Mouse (Mus musculus) large intestine, adult 2 months (tissue): ENCODE results near the gene Drosha. TPM values are rescaled to one million over a fixed set of nuclear protein-coding genes. Genes with fewer than 3 reads are reported as not detected.

Experiments
- DNase-seq: peaks from one replicate; pipeline ENCODE4 v3.0.0-alpha.2; 2012; ENCODE audit warnings: low read depth, low spot score
- WGBS: fragments of 180-500 bp; shearing (Covaris S2); methylation state at CpG from one replicate; pipeline ENCODE4 v1.1.7; 2018; 5-methylcytosine and 5-hydroxymethylcytosine counted together
- polyA plus RNA-seq: library from polyadenylated mRNA; depleted of rRNA; stranded (reverse); fragments of >200 nt; gene quantifications from 2 replicates; pipeline ENCODE4 v1.2.3, GENCODE M21; 2012

The Drosha gene
- polyA plus RNA-seq, 1 experiment = 9.9 TPM

DNA sequence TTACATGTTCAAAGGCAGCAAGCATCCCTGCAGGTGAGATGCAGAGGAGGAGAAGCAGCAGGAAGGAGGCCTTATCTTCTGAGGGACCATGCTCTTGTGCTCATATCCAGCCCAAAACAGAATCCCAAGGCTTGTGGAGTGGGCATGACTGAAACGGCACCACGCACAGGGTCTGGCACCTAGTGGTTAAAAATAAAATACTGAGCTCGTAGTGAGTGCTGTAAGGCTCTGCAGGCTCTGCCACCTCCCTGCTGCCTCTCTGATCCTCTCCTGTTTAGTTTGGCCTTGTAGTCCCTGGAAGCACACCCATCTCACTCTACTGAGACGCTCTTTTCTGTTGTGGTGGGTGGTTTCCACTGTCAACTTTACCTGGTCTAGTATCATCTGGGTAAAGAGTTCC is 52.3 kb downstream of the Drosha start:
- no peak for DNase-seq
- WGBS = 94% methylated on average over 4 of the region's 4 CpGs

GRCm38 (mm10) chr15:12877934-12878333 is 53.3 kb downstream of the Drosha start:
- no peak for DNase-seq
- 86% methylated on average over 12 of the region's 12 CpGs for WGBS

- 90% methylated on average over 9 of the region's 9 CpGs for WGBS
- DNase-seq = no peak
Measured at GRCm38 (mm10) chr15:12878581-12878980, 54.0 kb downstream of the Drosha start.

GRCm38 (mm10) chr15:12879937-12880336 is 55.3 kb downstream of the Drosha start:
- 86% methylated on average over 8 of the region's 8 CpGs for WGBS
- no peak for DNase-seq

- DNase-seq = no peak
- WGBS = 90% methylated on average over 15 of the region's 15 CpGs
Measured at GRCm38 (mm10) chr15:12884855-12885254, 60.2 kb downstream of the Drosha start.

DNA sequence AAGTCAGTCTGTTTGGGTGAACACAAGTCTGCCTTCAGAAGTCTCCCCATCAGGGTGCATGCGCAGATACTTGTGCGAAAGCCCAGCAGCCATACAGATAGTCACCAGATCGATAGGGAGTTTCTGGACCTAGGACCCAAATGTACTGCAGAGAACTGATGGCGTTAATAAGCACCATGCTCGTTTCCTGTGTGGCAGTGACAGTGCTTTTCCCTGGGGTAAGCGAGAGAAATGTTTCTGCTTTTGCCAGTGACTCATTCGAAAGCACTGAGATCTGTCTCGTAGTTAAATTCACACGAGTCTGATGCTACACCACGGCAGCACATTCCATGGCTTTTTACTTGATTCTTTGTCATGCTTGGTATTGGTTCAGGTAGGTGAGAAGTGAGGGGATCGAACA is 60.7 kb downstream of the Drosha start:
- 93% methylated on average over 11 of the region's 11 CpGs for WGBS
- DNase-seq = no peak

- DNase-seq = no peak
- 95% methylated on average over 8 of the region's 8 CpGs for WGBS
Measured at GRCm38 (mm10) chr15:12887206-12887605, 62.6 kb downstream of the Drosha start.

GRCm38 (mm10) chr15:12888312-12888711 is 63.7 kb downstream of the Drosha start:
- DNase-seq = no peak
- WGBS = 93% methylated on average over 4 of the region's 4 CpGs

DNA sequence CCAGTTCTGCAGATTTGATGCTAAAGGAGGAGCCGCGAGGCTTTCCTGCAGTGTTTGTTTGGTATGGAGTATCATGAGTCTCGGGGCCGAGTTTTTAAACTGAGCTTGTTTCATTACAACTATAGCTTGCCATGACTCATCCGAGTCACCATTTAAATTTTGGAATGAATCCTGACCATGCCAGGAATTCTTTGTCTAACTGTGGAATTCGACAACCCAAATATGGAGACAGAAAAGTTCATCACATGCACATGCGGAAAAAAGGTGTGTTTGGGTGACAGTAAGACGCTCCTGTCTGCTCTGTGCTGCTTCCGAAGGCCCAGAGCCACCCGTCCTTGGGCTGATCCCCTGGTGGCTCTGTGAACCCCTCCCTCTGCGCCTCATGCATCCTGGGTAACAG is 65.3 kb downstream of the Drosha start:
- no peak for DNase-seq
- 84% methylated on average over 11 of the region's 11 CpGs for WGBS

GRCm38 (mm10) chr15:12895426-12895825 is 70.8 kb downstream of the Drosha start:
- WGBS = 95% methylated on average over 13 of the region's 13 CpGs
- no peak for DNase-seq

- WGBS = 95% methylated on average over 18 of the region's 18 CpGs
- DNase-seq = no peak
Measured at GRCm38 (mm10) chr15:12896022-12897009, 71.7 kb downstream of the Drosha start.

DNA sequence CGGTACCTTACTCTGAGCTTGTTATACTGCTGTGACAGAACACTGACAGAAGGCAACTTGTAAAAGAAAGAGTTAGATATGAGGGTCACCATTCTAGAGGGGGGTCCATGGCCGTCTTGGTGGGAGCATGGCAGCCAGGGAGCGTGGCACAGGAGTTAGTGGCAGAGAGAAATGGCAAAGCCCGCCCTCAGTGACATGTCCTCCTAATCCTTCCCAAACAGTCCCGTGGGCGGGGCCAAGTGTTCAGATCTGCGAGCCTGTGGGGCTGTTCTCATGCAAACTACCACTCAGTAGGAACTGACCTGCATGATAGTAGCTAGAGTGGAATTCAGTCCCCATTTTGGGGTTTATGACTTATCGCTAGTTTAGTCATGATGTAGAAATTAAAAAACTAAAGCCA is 73.2 kb downstream of the Drosha start:
- 96% methylated on average over 8 of the region's 8 CpGs for WGBS
- DNase-seq = no peak

- DNase-seq = no peak
- WGBS = 94% methylated on average over 18 of the region's 18 CpGs
Measured at GRCm38 (mm10) chr15:12900428-12901196, 76.0 kb downstream of the Drosha start.

DNA sequence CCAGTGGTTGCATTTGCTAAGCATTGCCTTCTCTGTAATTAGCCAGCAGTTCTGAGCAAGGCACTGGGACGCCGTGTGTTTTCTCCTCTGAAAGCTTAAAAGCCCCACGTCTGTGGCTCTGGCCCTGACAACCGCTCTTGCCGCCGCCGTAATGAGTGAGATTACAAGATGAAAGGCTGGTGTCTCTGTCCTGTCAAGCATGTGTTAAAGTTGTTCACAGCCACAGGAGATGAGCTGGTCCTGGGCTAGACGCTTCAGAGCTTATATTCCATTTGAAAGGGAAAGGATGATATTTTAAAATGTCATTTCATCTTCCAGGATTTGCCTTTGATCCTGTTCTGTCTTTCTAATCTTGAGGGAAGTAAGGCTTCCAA is 76.6 kb downstream of the Drosha start:
- 86% methylated on average over 8 of the region's 8 CpGs for WGBS
- DNase-seq = no peak

GRCm38 (mm10) chr15:12904442-12904841 is 79.8 kb downstream of the Drosha start:
- no peak for DNase-seq
- WGBS = 84% methylated on average over 6 of the region's 6 CpGs

DNA sequence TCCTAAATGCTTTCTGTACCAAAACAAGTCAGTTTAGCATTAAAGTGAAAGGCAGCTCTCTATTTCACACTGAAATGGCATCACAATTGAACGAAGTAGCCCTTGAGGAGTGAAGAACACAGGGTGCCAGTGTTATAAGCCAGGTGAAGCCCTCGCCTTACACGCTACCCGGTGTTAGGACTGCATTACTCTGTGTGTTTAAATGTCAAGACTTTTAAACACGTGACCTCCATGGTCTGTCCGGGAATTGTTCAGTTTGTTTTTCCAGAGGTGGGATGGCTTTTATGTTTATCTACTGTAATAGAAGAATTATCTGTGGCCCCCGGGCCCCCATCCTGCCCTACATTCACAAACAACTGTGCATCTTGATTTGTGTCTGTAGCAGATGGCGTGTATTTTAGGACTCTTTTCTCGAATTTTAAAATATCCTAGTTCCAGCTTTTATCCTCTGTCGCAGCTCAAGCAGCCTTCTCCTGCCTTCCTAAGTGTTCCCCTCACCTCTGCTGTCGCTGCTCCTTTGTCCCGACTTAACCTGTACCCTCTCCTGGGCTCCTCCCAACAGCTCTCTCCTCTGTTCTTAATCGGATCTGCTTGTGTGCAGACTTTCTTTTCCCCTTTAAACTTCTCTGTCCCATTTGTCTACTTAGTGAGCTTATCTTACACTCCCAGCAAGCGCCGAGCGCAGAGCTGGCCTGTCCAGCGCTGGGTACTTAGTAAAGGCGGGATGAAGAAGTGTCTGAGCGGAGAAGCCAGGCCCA is 83.5 kb downstream of the Drosha start:
- no peak for DNase-seq
- 87% methylated on average over 19 of the region's 19 CpGs for WGBS

GRCm38 (mm10) chr15:12908720-12909028 is 84.1 kb downstream of the Drosha start:
- DNase-seq = no peak
- 79% methylated on average over 4 of the region's 4 CpGs for WGBS

DNA sequence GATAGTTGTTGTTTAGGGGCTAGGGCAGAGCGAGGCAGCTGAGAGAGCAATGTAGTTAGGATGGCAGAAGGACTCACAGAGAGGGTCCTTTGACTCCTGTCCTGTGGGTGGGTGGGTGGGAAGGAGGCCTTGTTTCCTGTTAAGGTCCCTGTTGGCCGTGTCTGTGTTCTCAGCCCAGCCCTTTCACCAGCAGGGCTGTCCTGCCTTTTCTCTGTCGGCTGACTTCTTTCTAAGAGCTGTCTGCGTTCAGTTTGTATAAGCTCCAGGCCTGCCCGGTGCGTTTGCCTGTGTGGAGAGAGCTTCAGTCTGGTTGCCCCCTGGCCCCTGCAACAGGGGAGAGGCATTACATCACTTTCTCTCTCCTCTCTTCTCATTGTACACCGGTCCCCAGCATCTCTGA is 84.6 kb downstream of the Drosha start:
- WGBS = 83% methylated on average over 7 of the region's 7 CpGs
- no peak for DNase-seq

DNA sequence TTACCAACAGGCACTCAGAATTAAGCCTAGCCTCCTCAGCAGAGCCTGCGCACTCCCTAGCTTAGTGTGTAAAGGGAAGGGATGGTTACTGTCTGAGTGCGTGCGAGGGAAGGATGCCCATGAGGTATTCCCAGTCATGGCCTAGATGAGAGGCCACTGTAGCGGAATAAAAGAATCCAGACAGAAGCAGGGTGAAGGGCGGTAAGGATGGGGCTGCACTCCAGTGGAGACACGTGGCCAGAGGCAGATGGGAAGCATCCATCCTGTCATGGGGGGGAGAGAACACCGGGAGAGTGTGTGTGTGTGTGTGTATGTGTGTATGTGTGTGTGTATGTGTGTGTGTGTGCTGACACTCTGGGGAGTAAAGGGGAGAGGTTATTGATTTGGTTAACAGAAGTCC is 86.5 kb downstream of the Drosha start:
- DNase-seq = no peak
- 84% methylated on average over 7 of the region's 7 CpGs for WGBS

- no peak for DNase-seq
- 79% methylated on average over 10 of the region's 10 CpGs for WGBS
Measured at GRCm38 (mm10) chr15:12916314-12916815, 91.8 kb downstream of the Drosha start.
